Mouse (Mus musculus) forebrain, embryonic 16.5 days (tissue): Measurements from ENCODE around the gene Bin2. TPM values are rescaled to one million over a fixed set of nuclear protein-coding genes. Genes with fewer than 3 reads are reported as not detected.
A peak's percentile ranks its signal among the peaks of the same experiment; 100 is the strongest.
"Not testable (repeated sequence)": the region's sequence is repeated elsewhere in the genome, so short reads cannot be mapped to it uniquely, and the experiment has no call there.

ENCODE experiments used
- ATAC-seq: fragments of 200-750 bp; cut with Nextera tagmentation; 2 replicates; pipeline ENCODE4 v1.8.0; 2017; ENCODE audit warnings: mild to moderate bottlenecking, moderate library complexity
- H3K27ac ChIP-seq: fragments of 300-500 bp; sonication (generic); 2 replicates; pipeline ENCODE4 v1.5.1; 2014; ENCODE audit warnings: low read length, control low read depth
- H3K27me3 ChIP-seq: fragments of 300-500 bp; sonication (generic); replicated peaks from 2 replicates; pipeline ENCODE4 v1.6.1; 2014; ENCODE audit warnings: low read length; ENCODE audit not compliant: control insufficient read depth, insufficient read depth
- H3K36me3 ChIP-seq: fragments of 300-500 bp; sonication (generic); 2 replicates; pipeline ENCODE4 v1.6.1; 2014; ENCODE audit not compliant: control insufficient read depth, insufficient read depth
- H3K4me1 ChIP-seq: fragments of 300-500 bp; sonication (generic); replicated peaks from 2 replicates; pipeline ENCODE4 v1.6.1; 2014; ENCODE audit warnings: low read length; ENCODE audit not compliant: control insufficient read depth, insufficient read depth
- H3K4me2 ChIP-seq: fragments of 300-500 bp; sonication (generic); 2 replicates; pipeline ENCODE4 v1.6.1; 2014; ENCODE audit warnings: mild to moderate bottlenecking, low read length, control low read depth
- H3K4me3 ChIP-seq: fragments of 300-500 bp; sonication (generic); replicated peaks from 2 replicates; pipeline ENCODE4 v1.5.1; 2014; ENCODE audit warnings: mild to moderate bottlenecking, low read length, control low read depth
- H3K9ac ChIP-seq: fragments of 300-500 bp; sonication (generic); replicated peaks from 2 replicates; pipeline ENCODE4 v1.6.1; 2014; ENCODE audit warnings: low read depth, low read length, control low read depth
- H3K9me3 ChIP-seq: fragments of 300-500 bp; sonication (generic); 2 replicates; pipeline ENCODE4 v1.6.1; 2016; ENCODE audit warnings: low read length; ENCODE audit not compliant: control insufficient read depth
- WGBS: fragments of 180-500 bp; shearing (Covaris S2); extraction: QIAGEN DNeasy Blood & Tissue Kit; methylation state at CpG from one replicate; pipeline ENCODE4 v1.1.7; 2014; 5-methylcytosine and 5-hydroxymethylcytosine counted together
- polyA plus RNA-seq: library from polyadenylated mRNA; unstranded; fragments of >200 nt; fragmentation: Nextera tagmentation; extraction: Ambion mirVana; gene quantifications from 2 replicates; pipeline ENCODE4 v1.2.1, GENCODE M21; 2015

The Bin2 gene
- polyA plus RNA-seq, 1 experiment from 2014 or later = 0.65 TPM

- H3K27ac ChIP-seq = no peak overlapping the region
- no peaks in the 10 kb centered on the region for H3K36me3 ChIP-seq
- H3K27me3 ChIP-seq = no peaks in the 10 kb centered on the region
- H3K9me3 ChIP-seq = no peaks in the 10 kb centered on the region
- no peak overlapping the region for H3K9ac ChIP-seq
- H3K4me1 ChIP-seq = peaks cover 22% of the 10 kb centered on the region
- WGBS = 84% methylated on average over 7 of the region's 7 CpGs
- H3K4me3 ChIP-seq = no peak overlapping the region
- ATAC-seq = no peak
- no peak overlapping the region for H3K4me2 ChIP-seq
Observed at GRCm38 (mm10) chr15:100611951-100612350, 57.4 kb downstream of the Bin2 start.

- not testable (repeated sequence) for H3K4me3 ChIP-seq, ATAC-seq, H3K27ac ChIP-seq, H3K4me1 ChIP-seq, H3K9ac ChIP-seq, H3K27me3 ChIP-seq, H3K4me2 ChIP-seq, H3K36me3 ChIP-seq, H3K9me3 ChIP-seq
- WGBS = 93% methylated on average over 8 of the region's 8 CpGs
Observed at GRCm38 (mm10) chr15:100606677-100607076, 62.7 kb downstream of the Bin2 start.

DNA sequence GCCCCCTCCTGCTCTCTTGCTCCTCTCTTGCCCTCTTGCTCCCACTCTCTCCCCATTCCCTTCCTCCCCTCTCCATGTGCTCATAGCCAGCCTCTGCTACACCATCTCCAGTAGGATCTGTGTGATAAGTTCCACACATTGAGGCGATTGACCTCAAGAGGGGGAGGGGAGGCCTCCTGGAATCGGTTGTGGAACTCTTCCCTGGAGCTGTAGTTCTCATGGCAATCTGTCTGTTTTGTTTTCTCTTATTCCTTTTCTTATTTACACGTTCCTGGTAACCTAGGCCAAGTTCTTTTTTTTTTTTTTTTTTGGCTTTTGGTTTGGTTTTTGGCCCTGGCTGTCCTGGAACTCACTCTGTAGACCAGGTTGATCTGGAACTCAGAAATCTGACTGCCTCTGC is 67.7 kb downstream of the Bin2 start:
- Histone ChIP-seq H3K27me3 (no peaks in the 10 kb centered on the region), H3K4me1 (peaks cover 19% of the 10 kb centered on the region), H3K27ac (no peak overlapping the region), H3K4me3 (no peak overlapping the region), H3K9me3 (no peaks in the 10 kb centered on the region), H3K36me3 (no peaks in the 10 kb centered on the region), H3K4me2 (no peak overlapping the region), H3K9ac (no peak overlapping the region)
- no peak for ATAC-seq
- 62% methylated on average over 3 of the region's 3 CpGs for WGBS

GRCm38 (mm10) chr15:100600696-100601272 is 68.6 kb downstream of the Bin2 start:
- ATAC-seq = no peak
- H3K4me1 ChIP-seq = peaks cover 19% of the 10 kb centered on the region
- no peak overlapping the region; the same call in 1 of the 2 replicates for H3K4me3 ChIP-seq
- H3K9ac ChIP-seq = no peak overlapping the region
- WGBS = 28% methylated on average over 21 of the region's 21 CpGs
- 0 out of 2 replicates have a peak, but pooled peaks cover 2% of the 10 kb centered on the region for H3K36me3 ChIP-seq
- H3K27ac ChIP-seq = no peak overlapping the region
- H3K9me3 ChIP-seq = no peaks in the 10 kb centered on the region
- H3K4me2 ChIP-seq = peak overlapping the region; percentile 70
- H3K27me3 ChIP-seq = no peaks in the 10 kb centered on the region

DNA sequence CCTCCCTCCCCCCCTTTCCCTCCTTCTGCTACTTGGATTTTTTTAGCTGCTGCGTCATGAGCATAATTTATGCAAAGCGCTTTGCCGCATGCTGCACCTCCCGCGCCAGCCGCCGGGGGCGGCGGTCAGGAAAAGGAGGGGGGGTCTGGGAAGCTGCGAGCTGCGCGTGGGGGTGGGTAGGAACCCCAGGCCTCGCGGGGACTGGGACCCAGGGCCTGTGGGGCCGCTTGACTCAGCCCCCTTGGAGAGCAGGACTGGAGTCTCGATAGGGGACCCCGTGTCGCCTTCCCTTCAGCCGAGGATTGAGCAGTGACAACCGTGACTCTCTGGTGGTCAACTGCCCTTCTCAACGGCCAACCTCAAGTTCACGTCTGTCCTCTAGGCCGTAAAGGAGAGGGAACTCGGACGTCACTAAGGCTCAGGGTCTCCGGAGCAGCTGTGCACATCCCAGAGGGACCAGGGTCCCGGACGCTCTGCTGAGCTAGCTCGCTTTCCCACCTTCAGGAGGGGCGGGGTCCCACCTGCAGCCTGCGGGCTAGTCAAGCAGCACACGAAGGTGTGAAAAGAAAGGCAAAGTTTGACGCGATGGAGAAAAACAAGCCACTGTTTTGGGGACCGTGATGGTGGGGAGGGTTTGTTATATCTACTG is 69.2 kb downstream of the Bin2 start:
- Histone ChIP-seq H3K4me1 (peaks cover 15% of the 10 kb centered on the region), H3K9ac (peak overlapping the region; percentile 94), H3K4me2 (peak overlapping the region; percentile 70), H3K36me3 (0 out of 2 replicates have a peak, but pooled peaks cover 2% of the 10 kb centered on the region), H3K9me3 (no peaks in the 10 kb centered on the region), H3K27ac (peak overlapping the region; percentile 85), H3K27me3 (no peaks in the 10 kb centered on the region), H3K4me3 (peak overlapping the region; percentile 69)
- 2% methylated on average over 35 of the region's 35 CpGs for WGBS
- peak; percentile 62 for ATAC-seq

DNA sequence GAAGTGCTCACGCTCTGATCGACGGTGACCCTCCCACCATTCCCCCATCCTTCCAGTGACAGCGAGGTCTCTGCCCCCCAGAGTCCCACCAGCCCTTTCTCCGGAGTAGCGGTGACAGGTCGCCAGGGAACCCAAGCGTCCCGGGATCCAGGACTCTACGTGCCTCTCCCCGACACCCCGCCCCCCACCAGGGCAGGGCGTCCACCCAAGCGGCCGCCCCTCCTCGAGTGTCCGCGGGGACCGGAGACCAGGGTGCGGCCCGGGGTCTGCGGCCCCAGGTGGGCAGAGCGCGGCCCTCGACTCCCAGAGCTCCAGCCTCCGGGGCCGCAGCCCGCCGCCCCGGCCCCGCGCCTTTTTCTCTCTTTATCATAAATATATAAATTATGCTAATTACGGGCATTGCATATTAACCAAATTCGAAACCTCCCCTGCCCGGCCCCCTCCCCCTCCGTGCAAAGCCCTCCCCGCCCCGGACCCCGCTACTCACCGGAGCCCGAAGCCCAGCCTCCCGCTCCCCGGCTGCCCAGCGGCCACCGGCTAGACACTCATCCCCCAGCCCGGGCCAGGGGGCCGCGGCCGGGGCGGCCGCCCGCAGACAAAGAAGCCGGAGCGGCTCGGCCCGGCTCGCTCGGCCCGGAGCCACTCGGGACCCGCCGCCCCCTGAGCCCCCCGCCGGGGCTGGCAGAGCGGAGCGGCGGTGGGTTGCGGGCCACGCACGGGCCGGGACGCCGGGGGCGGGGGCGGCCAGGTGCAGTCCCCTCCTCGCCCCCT is 69.9 kb downstream of the Bin2 start, which contains the start of gene Pou6f1:
Gene Pou6f1 (minus strand): TSS at position 709 of the 771 bp plus-strand sequence.
- no peaks in the 10 kb centered on the region for H3K27me3 ChIP-seq
- peak within 1 kb of the TSS; percentile 70 for H3K4me2 ChIP-seq
- peak; percentile 66 for ATAC-seq
- H3K9me3 ChIP-seq = no peaks in the 10 kb centered on the region
- H3K36me3 ChIP-seq = 0 out of 2 replicates have a peak, but pooled peaks cover 2% of the 10 kb centered on the region
- H3K9ac ChIP-seq = peak within 1 kb of the TSS; percentile 94
- H3K4me1 ChIP-seq = peaks cover 12% of the 10 kb centered on the region
- peak within 1 kb of the TSS; percentile 85 for H3K27ac ChIP-seq
- under 1% methylated on average over 70 of the region's 76 CpGs for WGBS
- peak within 1 kb of the TSS; percentile 69 for H3K4me3 ChIP-seq

GRCm38 (mm10) chr15:100598883-100599275 is 70.5 kb downstream of the Bin2 start:
- Histone ChIP-seq H3K4me2 (peak overlapping the region; percentile 70), H3K9me3 (no peaks in the 10 kb centered on the region), H3K4me1 (peaks cover 11% of the 10 kb centered on the region), H3K36me3 (0 out of 2 replicates have a peak, but pooled peaks cover 2% of the 10 kb centered on the region), H3K9ac (peak overlapping the region; percentile 94), H3K27ac (peak overlapping the region; percentile 85), H3K27me3 (no peaks in the 10 kb centered on the region), H3K4me3 (peak overlapping the region; percentile 69)
- 2% methylated on average over 12 of the region's 12 CpGs for WGBS
- peak; percentile 68 for ATAC-seq

- peaks cover 11% of the 10 kb centered on the region for H3K4me1 ChIP-seq
- peak overlapping the region; percentile 69 for H3K4me3 ChIP-seq
- peak overlapping the region; percentile 94 for H3K9ac ChIP-seq
- 33% methylated on average over 9 of the region's 9 CpGs for WGBS
- 0 out of 2 replicates have a peak, but pooled peaks cover 2% of the 10 kb centered on the region for H3K36me3 ChIP-seq
- H3K9me3 ChIP-seq = no peaks in the 10 kb centered on the region
- H3K4me2 ChIP-seq = peak overlapping the region; percentile 70
- H3K27ac ChIP-seq = peak overlapping the region; percentile 85
- no peaks in the 10 kb centered on the region for H3K27me3 ChIP-seq
- no peak for ATAC-seq
Observed at GRCm38 (mm10) chr15:100598287-100598882, 71.0 kb downstream of the Bin2 start.

GRCm38 (mm10) chr15:100592817-100593216 is 76.5 kb downstream of the Bin2 start:
- H3K4me2 ChIP-seq = no peak overlapping the region
- 88% methylated on average over 6 of the region's 6 CpGs for WGBS
- no peaks in the 10 kb centered on the region for H3K27me3 ChIP-seq
- no peak for ATAC-seq
- H3K9me3 ChIP-seq = no peaks in the 10 kb centered on the region
- H3K4me1 ChIP-seq = no peaks in the 10 kb centered on the region
- no peak overlapping the region for H3K4me3 ChIP-seq
- no peak overlapping the region for H3K27ac ChIP-seq
- no peak overlapping the region for H3K9ac ChIP-seq
- H3K36me3 ChIP-seq = peaks cover 4% of the 10 kb centered on the region; the same call in 1 of the 2 replicates
